Mouse (Mus musculus): ENCODE results near the gene Lrrc14b.

Gene Lrrc14b

GRCm38 (mm10) chr13:74363859-74364235 is at the start of gene Lrrc14b:
TSS of gene Lrrc14b (minus strand) at chr13:74364005.
- DNase-seq (ENCODE audit: low spot score) = no peak

GRCm38 (mm10) chr13:74399298-74399839 is 35.6 kb upstream of the Lrrc14b start, which contains the start of gene Ftl1-ps1:
TSS of gene Ftl1-ps1 (plus strand) at chr13:74399694.
- DNase-seq (ENCODE audit: low spot score) = no peak

GRCm38 (mm10) chr13:74391156-74391555 is 27.4 kb upstream of the Lrrc14b start:
- DNase-seq (ENCODE audit: low spot score) = no peak

DNA sequence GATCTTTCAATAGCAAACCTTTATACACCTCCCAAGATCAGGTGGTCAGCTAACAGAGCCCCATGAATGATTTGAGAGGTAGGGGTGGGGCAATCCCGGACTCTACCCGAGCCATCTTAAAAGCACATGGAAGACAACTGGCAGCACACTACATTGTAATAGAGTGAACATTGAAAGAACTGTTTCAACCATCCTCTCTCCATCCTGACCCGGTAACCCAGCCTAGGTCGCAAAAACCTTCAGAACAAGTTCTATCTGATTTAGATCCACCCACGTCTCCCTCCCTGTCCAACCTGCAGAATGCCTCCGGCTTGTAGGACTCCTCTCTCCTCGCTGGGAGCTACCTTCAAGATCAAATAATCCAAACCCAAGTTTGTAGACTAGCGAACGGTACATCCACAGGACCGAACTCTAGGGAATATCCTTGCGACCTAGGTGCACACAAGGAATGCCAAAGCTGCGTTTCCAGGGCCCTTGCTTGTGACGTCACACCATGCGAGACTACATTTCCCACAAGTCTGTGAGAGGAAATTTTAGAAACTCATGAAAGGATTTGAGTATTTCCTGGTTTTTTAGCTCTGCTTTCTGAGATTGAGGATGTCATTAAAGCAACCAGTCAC is 26.7 kb upstream of the Lrrc14b start, which contains the start of gene Zfp72:
Gene Zfp72, minus strand, starts transcription at position 466 of the 620 bp plus-strand sequence.
- DNase-seq (ENCODE audit: low spot score) = peak; percentile 36

- no peak for DNase-seq (ENCODE audit: low spot score)
These were observed 25.9 kb upstream of the Lrrc14b start for GRCm38 (mm10) chr13:74389730-74390129.

DNA sequence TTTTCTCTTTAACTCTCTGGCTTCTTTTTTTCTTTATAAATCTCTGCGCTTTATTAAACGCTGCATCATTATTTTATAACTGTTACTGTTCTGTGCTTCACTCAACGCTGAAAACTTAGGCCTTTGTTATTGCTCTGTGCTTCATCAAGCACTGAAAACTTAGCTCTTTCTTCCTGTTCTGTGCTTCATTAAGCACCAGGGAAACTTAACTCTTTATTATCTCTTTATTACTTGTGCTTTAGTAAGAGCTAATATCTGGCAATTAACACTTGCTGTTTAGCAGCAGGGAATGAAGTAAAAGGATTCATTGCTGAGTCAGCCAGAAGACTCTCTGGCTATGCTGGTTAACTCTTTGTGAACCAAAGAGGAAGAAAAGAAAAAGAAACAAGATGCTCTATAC is 18.5 kb upstream of the Lrrc14b start:
- no peak for DNase-seq (ENCODE audit: low spot score)

DNA sequence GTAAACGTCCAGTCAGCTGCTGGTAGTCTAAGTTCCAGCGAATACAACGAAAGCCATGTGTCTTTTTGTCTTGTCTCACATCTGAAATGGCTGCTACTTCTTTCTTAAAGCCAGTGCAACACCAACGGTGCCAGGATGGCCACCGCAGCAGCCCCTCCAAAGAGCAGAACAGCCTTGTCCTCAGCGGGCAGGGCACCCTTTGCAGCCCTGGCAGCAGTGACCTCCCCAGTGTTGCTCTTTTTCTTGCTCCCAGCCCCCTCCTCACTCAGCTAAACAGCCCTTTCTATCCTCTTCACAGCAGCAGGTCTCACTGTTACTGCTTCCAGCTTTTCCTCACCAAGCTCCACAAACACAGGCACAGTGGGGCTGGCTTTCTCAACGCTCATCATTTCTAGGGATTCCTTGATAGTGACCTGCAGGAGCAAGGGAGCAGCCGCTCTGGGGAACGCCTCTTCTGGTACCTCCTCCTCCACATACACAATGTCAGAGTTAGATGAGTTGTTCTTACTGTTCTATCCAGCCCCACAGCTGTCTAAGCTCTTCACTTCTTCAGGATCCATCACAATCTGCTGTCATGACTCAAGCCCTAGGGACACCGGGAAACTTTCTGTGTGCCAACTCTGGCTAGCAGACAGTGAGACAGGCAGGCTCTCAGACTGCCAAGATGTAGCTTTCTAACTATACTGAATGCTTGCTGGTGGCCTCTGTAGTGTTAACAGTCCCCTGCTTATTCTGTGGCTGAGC is 17.9 kb upstream of the Lrrc14b start:
- no peak for DNase-seq (ENCODE audit: low spot score)

DNA sequence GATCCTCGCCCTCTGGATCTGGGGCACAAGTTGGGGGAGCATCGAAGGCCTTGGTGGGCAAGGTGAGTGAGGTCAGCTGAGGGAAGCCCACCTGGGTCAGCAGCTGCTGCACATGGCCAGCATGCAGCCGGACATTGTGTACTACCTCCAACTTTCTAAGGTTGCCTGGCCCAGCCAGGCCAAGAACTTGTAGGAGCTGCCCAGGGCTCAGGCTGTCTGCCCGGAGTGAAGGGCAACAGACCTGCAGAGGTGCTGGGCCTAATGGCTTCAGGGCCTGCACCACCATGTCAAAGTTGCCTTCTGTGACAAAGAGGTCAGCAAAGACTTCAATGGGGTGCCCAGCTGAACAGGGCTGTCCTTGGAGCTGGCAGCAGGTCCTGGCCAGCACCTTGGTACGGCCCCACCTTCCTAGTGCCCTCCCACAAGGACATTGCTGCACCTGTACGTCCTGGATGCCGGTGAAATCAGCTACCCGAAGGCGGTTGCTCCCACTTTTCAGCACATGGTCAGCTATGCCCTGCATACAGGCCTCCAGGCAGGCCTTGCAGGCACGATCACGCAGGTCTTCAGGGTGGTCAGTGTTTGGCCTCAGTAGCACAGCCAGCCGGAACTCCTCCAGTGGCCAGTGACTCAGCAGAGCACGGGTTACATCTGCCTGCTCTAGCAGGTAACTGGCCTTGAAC is 488 bp downstream of the Lrrc14b start:
- no peak for DNase-seq (ENCODE audit: low spot score)

DNA sequence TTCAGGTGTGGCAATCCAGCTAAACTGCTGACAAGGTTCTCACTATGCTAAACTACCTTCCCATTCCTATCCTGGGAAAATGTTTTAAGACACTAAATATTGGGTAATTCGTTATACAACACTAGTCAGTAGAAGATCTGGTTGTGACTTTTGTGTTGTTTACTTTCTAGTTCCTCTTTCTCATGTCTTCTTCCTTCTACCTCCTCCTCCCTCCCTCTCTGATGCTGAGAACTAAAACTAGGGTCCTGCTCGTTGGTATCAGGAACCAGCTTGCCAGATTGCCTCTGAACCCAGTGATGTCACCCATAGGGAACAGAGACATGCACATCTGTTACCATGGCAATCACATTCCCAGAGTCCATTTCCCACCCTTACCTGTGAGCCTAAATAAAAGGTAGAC is 1.6 kb downstream of the Lrrc14b start:
- DNase-seq (ENCODE audit: low spot score) = no peak

DNA sequence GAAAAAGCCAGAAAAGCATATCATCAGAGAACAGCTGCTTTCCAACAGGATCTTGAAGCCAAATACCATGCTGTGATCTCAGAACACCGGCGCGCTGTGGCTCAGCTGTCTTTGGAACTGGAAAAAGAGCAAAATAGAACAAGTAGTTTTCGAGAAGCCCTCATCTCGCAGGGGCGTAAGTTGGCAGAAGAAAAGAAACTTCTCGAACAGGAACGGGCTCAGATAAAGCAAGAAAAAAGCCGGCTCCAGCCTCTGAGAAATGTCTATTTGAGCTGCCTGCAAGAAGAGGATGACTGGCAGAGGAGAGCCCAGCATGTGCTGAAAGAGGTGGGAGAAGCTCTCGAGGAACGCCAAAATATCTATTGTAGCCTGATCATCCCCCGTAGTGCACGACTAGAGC is 7.3 kb downstream of the Lrrc14b start:
- DNase-seq (ENCODE audit: low spot score) = no peak

- DNase-seq (ENCODE audit: low spot score) = no peak
These were observed 13.3 kb downstream of the Lrrc14b start for GRCm38 (mm10) chr13:74350435-74350906.

- peak; percentile 98 for DNase-seq (ENCODE audit: low spot score)
These were observed 14.0 kb downstream of the Lrrc14b start, which contains the start of the genes Sdha and Ccdc127 for GRCm38 (mm10) chr13:74349566-74350434. TSS of gene Sdha (minus strand) at chr13:74350280. TSS of gene Ccdc127 (plus strand) at chr13:74350309.

- DNase-seq (ENCODE audit: low spot score) = no peak
These were observed 22.8 kb downstream of the Lrrc14b start for GRCm38 (mm10) chr13:74341036-74341435.

GRCm38 (mm10) chr13:74329321-74329720 is 34.5 kb downstream of the Lrrc14b start:
- DNase-seq (ENCODE audit: low spot score) = no peak

DNA sequence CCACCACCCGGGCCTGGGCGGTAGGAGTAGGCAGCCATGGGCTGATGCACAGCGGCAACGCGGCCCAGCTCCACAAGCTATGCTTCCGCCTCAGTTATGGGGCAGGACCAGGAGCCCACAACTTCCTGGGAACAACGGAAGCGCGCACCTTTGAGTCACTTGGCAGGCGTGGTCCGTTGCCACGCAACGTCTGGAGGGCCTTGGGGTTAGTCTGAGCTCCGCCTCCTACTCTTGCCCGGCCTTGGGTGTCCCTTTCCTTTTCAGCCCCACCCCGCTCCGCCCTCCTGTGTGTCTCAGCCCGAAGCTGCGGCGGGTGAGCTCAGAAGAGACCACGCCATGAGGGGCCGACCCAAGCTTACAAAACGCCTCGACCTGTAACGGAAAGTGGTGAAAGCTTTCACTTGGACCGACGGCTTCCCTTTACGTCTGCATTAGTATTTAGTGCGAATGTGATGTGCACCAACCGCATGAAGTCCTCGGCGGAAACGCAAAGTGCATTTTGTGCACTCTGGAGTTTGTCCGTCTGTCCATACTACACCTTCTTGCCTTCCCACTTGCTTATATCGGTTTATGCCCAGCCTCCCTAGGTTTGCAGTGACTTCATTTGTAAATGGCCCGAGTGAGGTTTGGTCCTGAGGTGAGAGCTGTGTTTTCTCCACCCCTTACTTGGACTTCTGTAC is 46.5 kb downstream of the Lrrc14b start, which contains the start of gene Pdcd6:
Gene Pdcd6, minus strand, starts transcription at position 411 of the 680 bp plus-strand sequence.
- DNase-seq (ENCODE audit: low spot score) = peak; percentile 88

DNA sequence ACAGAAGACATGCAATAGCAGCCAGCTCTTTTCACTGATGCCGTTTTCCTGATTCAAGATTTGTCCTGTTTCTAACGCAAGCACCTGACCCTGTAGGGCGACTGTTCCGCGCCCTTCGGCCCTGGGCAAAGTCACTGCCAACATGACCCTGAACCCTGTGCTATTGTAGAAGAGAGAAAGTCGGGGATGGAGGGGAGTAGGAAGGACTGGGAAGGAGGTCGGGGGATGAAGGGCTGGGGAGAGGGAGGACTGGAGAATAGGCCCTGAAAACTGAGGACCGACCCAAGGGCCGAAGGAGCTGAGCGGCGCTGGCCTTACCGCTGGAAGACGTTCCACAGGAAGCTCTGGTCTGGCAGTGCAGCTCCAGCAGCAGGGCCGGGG is 47.0 kb downstream of the Lrrc14b start:
- DNase-seq (ENCODE audit: low spot score) = no peak

GRCm38 (mm10) chr13:74316386-74316785 is 47.4 kb downstream of the Lrrc14b start:
- no peak for DNase-seq (ENCODE audit: low spot score)

GRCm38 (mm10) chr13:74314616-74315015 is 49.2 kb downstream of the Lrrc14b start:
- no peak for DNase-seq (ENCODE audit: low spot score)
